Mouse (Mus musculus) kidney, embryonic 14.5 days (tissue): ENCODE data around the gene Map4k1. TPM values are rescaled to one million over a fixed set of nuclear protein-coding genes. Genes with fewer than 3 reads are reported as not detected.

ENCODE experiments used
- ATAC-seq: fragments of 200-750 bp; cut with Nextera tagmentation; 2 replicates; pipeline ENCODE4 v1.8.0; 2017; ENCODE audit warnings: moderate number of reproducible peaks, mild to moderate bottlenecking, moderate TSS enrichment, moderate library complexity; ENCODE audit not compliant: low FRiP score, low TSS enrichment
- H3K27ac ChIP-seq: fragments of 300-500 bp; sonication (generic); 2 replicates; pipeline ENCODE4 v1.5.1; 2014; ENCODE audit warnings: low read depth, mild to moderate bottlenecking, low read length, moderate library complexity, mixed read lengths
- H3K27me3 ChIP-seq: fragments of 300-500 bp; sonication (generic); 2 replicates; pipeline ENCODE4 v1.6.1; 2014; ENCODE audit warnings: mild to moderate bottlenecking, low read length; ENCODE audit not compliant: control insufficient read depth, insufficient read depth
- H3K36me3 ChIP-seq: fragments of 300-500 bp; sonication (generic); 2 replicates; pipeline ENCODE4 v1.6.1; 2014; ENCODE audit warnings: low read length, mixed read lengths; ENCODE audit not compliant: control insufficient read depth, insufficient read depth
- H3K4me1 ChIP-seq: fragments of 300-500 bp; sonication (generic); 2 replicates; pipeline ENCODE4 v1.6.1; 2014; ENCODE audit warnings: low read length, mixed read lengths; ENCODE audit not compliant: control insufficient read depth, insufficient read depth
- H3K4me2 ChIP-seq: fragments of 300-500 bp; sonication (generic); replicated peaks from 2 replicates; pipeline ENCODE4 v1.6.1; 2014; ENCODE audit warnings: low read depth, mild to moderate bottlenecking, low read length
- H3K4me3 ChIP-seq: fragments of 300-500 bp; sonication (generic); 2 replicates; pipeline ENCODE4 v1.5.1; 2014; ENCODE audit warnings: mild to moderate bottlenecking, low read length
- H3K9ac ChIP-seq: fragments of 300-500 bp; sonication (generic); 2 replicates; pipeline ENCODE4 v1.6.1; 2014; ENCODE audit warnings: low read depth, mild to moderate bottlenecking, low read length, moderate library complexity
- H3K9me3 ChIP-seq: fragments of 300-500 bp; sonication (generic); 2 replicates; pipeline ENCODE4 v1.6.1; 2016; ENCODE audit warnings: low read length; ENCODE audit not compliant: control insufficient read depth
- WGBS: fragments of 180-500 bp; shearing (Covaris S2); extraction: QIAGEN DNeasy Blood & Tissue Kit; methylation state at CpG from one replicate; pipeline ENCODE4 v1.1.7; 2014; 5-methylcytosine and 5-hydroxymethylcytosine counted together
- polyA plus RNA-seq: library from polyadenylated mRNA; unstranded; fragments of >200 nt; fragmentation: Nextera tagmentation; extraction: Ambion mirVana; gene quantifications from 2 replicates; pipeline ENCODE4 v1.2.1, GENCODE M21; 2014

The Map4k1 gene
- polyA plus RNA-seq, 1 experiment from 2014 or later = 12.6 TPM

GRCm38 (mm10) chr7:28983141-28983564, 1.3 kb downstream of the Map4k1 start:
- Histone ChIP-seq H3K4me2 (peak overlapping the region; percentile 67), H3K9me3 (no peaks in the 10 kb centered on the region), H3K9ac (peak overlapping the region; percentile 60), H3K4me3 (peak overlapping the region; percentile 77; the same call in 1 of the 2 replicates), H3K36me3 (peaks cover 14% of the 10 kb centered on the region), H3K4me1 (peaks cover 10% of the 10 kb centered on the region; the same call in 1 of the 2 replicates), H3K27ac (peak overlapping the region; percentile 73; the same call in 1 of the 2 replicates), H3K27me3 (no peaks in the 10 kb centered on the region)
- WGBS = 74% methylated on average over 11 of the region's 11 CpGs
- ATAC-seq = no peak

- Histone ChIP-seq H3K4me2 (no peak overlapping the region), H3K27ac (no peak overlapping the region), H3K27me3 (no peaks in the 10 kb centered on the region), H3K9ac (no peak overlapping the region), H3K9me3 (no peaks in the 10 kb centered on the region), H3K4me1 (peaks cover 10% of the 10 kb centered on the region; the same call in 1 of the 2 replicates), H3K4me3 (no peak overlapping the region), H3K36me3 (peaks cover 7% of the 10 kb centered on the region)
- 71% methylated on average over 4 of the region's 4 CpGs for WGBS
- ATAC-seq = no peak
Measured at GRCm38 (mm10) chr7:28983849-28984248, 2.0 kb downstream of the Map4k1 start.

GRCm38 (mm10) chr7:28984452-28984851, 2.6 kb downstream of the Map4k1 start:
- H3K27ac ChIP-seq = no peak overlapping the region
- H3K9ac ChIP-seq = no peak overlapping the region
- 92% methylated on average over 1 of the region's 1 CpGs for WGBS
- no peak for ATAC-seq
- no peaks in the 10 kb centered on the region for H3K9me3 ChIP-seq
- no peak overlapping the region for H3K4me3 ChIP-seq
- no peak overlapping the region for H3K4me2 ChIP-seq
- peaks cover under 1% of the 10 kb centered on the region for H3K36me3 ChIP-seq
- peaks cover 10% of the 10 kb centered on the region; the same call in 1 of the 2 replicates for H3K4me1 ChIP-seq
- H3K27me3 ChIP-seq = no peaks in the 10 kb centered on the region

GRCm38 (mm10) chr7:28985207-28985606, 3.4 kb downstream of the Map4k1 start:
- 87% methylated on average over 7 of the region's 7 CpGs for WGBS
- peaks cover 10% of the 10 kb centered on the region; the same call in 1 of the 2 replicates for H3K4me1 ChIP-seq
- H3K27me3 ChIP-seq = no peaks in the 10 kb centered on the region
- no peak overlapping the region for H3K9ac ChIP-seq
- H3K36me3 ChIP-seq = no peaks in the 10 kb centered on the region
- H3K4me2 ChIP-seq = no peak overlapping the region
- no peak overlapping the region for H3K27ac ChIP-seq
- no peak for ATAC-seq
- H3K4me3 ChIP-seq = no peak overlapping the region
- no peaks in the 10 kb centered on the region for H3K9me3 ChIP-seq

GRCm38 (mm10) chr7:28990766-28991273, 9.0 kb downstream of the Map4k1 start:
- H3K4me1 ChIP-seq = no peaks in the 10 kb centered on the region
- no peaks in the 10 kb centered on the region for H3K9me3 ChIP-seq
- H3K4me3 ChIP-seq = no peak overlapping the region
- WGBS = 56% methylated on average over 14 of the region's 14 CpGs
- H3K27ac ChIP-seq = no peak overlapping the region
- no peak overlapping the region for H3K4me2 ChIP-seq
- H3K36me3 ChIP-seq = no peaks in the 10 kb centered on the region
- H3K9ac ChIP-seq = no peak overlapping the region
- 0 out of 2 replicates have a peak, but pooled peaks have one; percentile 33 for ATAC-seq
- no peaks in the 10 kb centered on the region for H3K27me3 ChIP-seq

GRCm38 (mm10) chr7:28991616-28992015, 9.8 kb downstream of the Map4k1 start:
- Histone ChIP-seq H3K27ac (no peak overlapping the region), H3K4me3 (no peak overlapping the region), H3K4me1 (no peaks in the 10 kb centered on the region), H3K36me3 (no peaks in the 10 kb centered on the region), H3K9ac (no peak overlapping the region), H3K27me3 (no peaks in the 10 kb centered on the region), H3K4me2 (no peak overlapping the region), H3K9me3 (no peaks in the 10 kb centered on the region)
- no peak for ATAC-seq
- WGBS = 69% methylated on average over 5 of the region's 5 CpGs

- no peak for ATAC-seq
- H3K27ac ChIP-seq = no peak overlapping the region
- H3K4me1 ChIP-seq = no peaks in the 10 kb centered on the region
- H3K4me3 ChIP-seq = no peak overlapping the region
- no peaks in the 10 kb centered on the region for H3K36me3 ChIP-seq
- no peaks in the 10 kb centered on the region for H3K27me3 ChIP-seq
- H3K4me2 ChIP-seq = no peak overlapping the region
- WGBS = 75% methylated on average over 3 of the region's 3 CpGs
- no peak overlapping the region for H3K9ac ChIP-seq
- no peaks in the 10 kb centered on the region for H3K9me3 ChIP-seq
Measured at GRCm38 (mm10) chr7:28992997-28993396, 11.1 kb downstream of the Map4k1 start.

GRCm38 (mm10) chr7:28993402-28993801, 11.6 kb downstream of the Map4k1 start:
- H3K9ac ChIP-seq = no peak overlapping the region
- 84% methylated on average over 3 of the region's 3 CpGs for WGBS
- ATAC-seq = no peak
- H3K27ac ChIP-seq = no peak overlapping the region
- H3K4me3 ChIP-seq = no peak overlapping the region
- H3K27me3 ChIP-seq = no peaks in the 10 kb centered on the region
- H3K4me2 ChIP-seq = no peak overlapping the region
- no peaks in the 10 kb centered on the region for H3K36me3 ChIP-seq
- no peaks in the 10 kb centered on the region for H3K4me1 ChIP-seq
- no peaks in the 10 kb centered on the region for H3K9me3 ChIP-seq

- Histone ChIP-seq H3K4me1 (peaks cover 9% of the 10 kb centered on the region; the same call in 1 of the 2 replicates), H3K9ac (peak overlapping the region; percentile 70), H3K36me3 (no peaks in the 10 kb centered on the region), H3K27me3 (no peaks in the 10 kb centered on the region), H3K4me3 (peak overlapping the region; percentile 53), H3K9me3 (no peaks in the 10 kb centered on the region), H3K4me2 (peak overlapping the region; percentile 92), H3K27ac (peak overlapping the region; percentile 69; the same call in 1 of the 2 replicates)
- peak; percentile 90 for ATAC-seq
- 6% methylated on average over 43 of the region's 43 CpGs for WGBS
Measured at GRCm38 (mm10) chr7:29000651-29001605, 19.1 kb downstream of the Map4k1 start.
